Mouse (Mus musculus): Measurements from ENCODE around the gene Zdhhc22.

The Zdhhc22 gene

GRCm38 (mm10) chr12:86960791-86961335 is 29.4 kb downstream of the Zdhhc22 start:
- peak; percentile 49 for DNase-seq

GRCm38 (mm10) chr12:86960138-86960537 is 30.1 kb downstream of the Zdhhc22 start:
- peak; percentile 92 for DNase-seq

GRCm38 (mm10) chr12:86959661-86960060 is 30.6 kb downstream of the Zdhhc22 start:
- peak; percentile 47 for DNase-seq

GRCm38 (mm10) chr12:86958558-86958957 is 31.7 kb downstream of the Zdhhc22 start:
- DNase-seq, result peak; percentile 41

GRCm38 (mm10) chr12:86955894-86956293 is 34.3 kb downstream of the Zdhhc22 start:
- DNase-seq, result no peak

GRCm38 (mm10) chr12:86952331-86952850 is 37.8 kb downstream of the Zdhhc22 start:
- DNase-seq, result no peak

- no peak for DNase-seq
Measured at GRCm38 (mm10) chr12:86950961-86951360, 39.3 kb downstream of the Zdhhc22 start.

GRCm38 (mm10) chr12:86950161-86950960 is 39.9 kb downstream of the Zdhhc22 start:
- peak; percentile 46 for DNase-seq

GRCm38 (mm10) chr12:86949501-86949900 is 40.7 kb downstream of the Zdhhc22 start:
- no peak for DNase-seq

- DNase-seq, result peak; percentile 54
Measured at GRCm38 (mm10) chr12:86948627-86949026, 41.6 kb downstream of the Zdhhc22 start.

- DNase-seq, result peak; percentile 95
Measured at GRCm38 (mm10) chr12:86947681-86948401, 42.4 kb downstream of the Zdhhc22 start.

- DNase-seq, result peak; percentile 97
Measured at GRCm38 (mm10) chr12:86946862-86947574, 43.2 kb downstream of the Zdhhc22 start, which contains the start of gene Cipc. TSS of gene Cipc (plus strand) at chr12:86947043.

GRCm38 (mm10) chr12:86946301-86946781 is 43.9 kb downstream of the Zdhhc22 start:
- peak; percentile 63 for DNase-seq

GRCm38 (mm10) chr12:86945126-86945525 is 45.1 kb downstream of the Zdhhc22 start:
- peak; percentile 77 for DNase-seq

GRCm38 (mm10) chr12:86943421-86943820 is 46.8 kb downstream of the Zdhhc22 start:
- DNase-seq, result no peak

- no peak for DNase-seq
Measured at GRCm38 (mm10) chr12:86941734-86942486, 48.3 kb downstream of the Zdhhc22 start.

GRCm38 (mm10) chr12:86941173-86941572 is 49.1 kb downstream of the Zdhhc22 start:
- DNase-seq, result no peak

- DNase-seq, result no peak
Measured at GRCm38 (mm10) chr12:86938571-86938970, 51.7 kb downstream of the Zdhhc22 start.

GRCm38 (mm10) chr12:86936587-86937343 is 53.5 kb downstream of the Zdhhc22 start:
- no peak for DNase-seq

GRCm38 (mm10) chr12:86935692-86936282 is 54.4 kb downstream of the Zdhhc22 start:
- no peak for DNase-seq

GRCm38 (mm10) chr12:86934748-86935147 is 55.5 kb downstream of the Zdhhc22 start:
- no peak for DNase-seq
